Mouse (Mus musculus): ENCODE measurements around the gene Dscaml1. TPM values are rescaled to one million over a fixed set of nuclear protein-coding genes. Genes with fewer than 3 reads are reported as not detected.

The Dscaml1 gene
- not detected for polyA plus RNA-seq (2017; shearing (Covaris generic))

GRCm38 (mm10) chr9:45426456-45426855, at the start of gene Dscaml1:
TSS of gene Dscaml1 (plus strand) at chr9:45426628.

GRCm38 (mm10) chr9:45399434-45399833, 27.0 kb upstream of the Dscaml1 start, which contains the start of gene Fxyd2:
TSS of gene Fxyd2 (plus strand) at chr9:45399669.

Other genes with a start within 250 kb of the Dscaml1 start
- gene BC049352, start 244.6 kb upstream of the Dscaml1 start, polyA plus RNA-seq (2017; shearing (Covaris generic)), result 1.2 TPM
- not detected for gene Tmprss4, start 222.5 kb upstream of the Dscaml1 start, polyA plus RNA-seq (2017; shearing (Covaris generic))
- gene Il10ra, start 157.5 kb upstream of the Dscaml1 start, polyA plus RNA-seq (2017; shearing (Covaris generic)), result 89.2 TPM
- 0.68 TPM for gene Tmprss13, start 107.5 kb upstream of the Dscaml1 start, polyA plus RNA-seq (2017; shearing (Covaris generic))
- not detected for gene Fxyd6, start 56.4 kb upstream of the Dscaml1 start, polyA plus RNA-seq (2017; shearing (Covaris generic))
- gene Fxyd2, start 27.0 kb upstream of the Dscaml1 start, polyA plus RNA-seq (2017; shearing (Covaris generic)), result not detected